Mouse (Mus musculus) cerebellum, adult 2 months (tissue): ENCODE measurements around the gene Ubap1l. TPM values are rescaled to one million over a fixed set of nuclear protein-coding genes. Genes with fewer than 3 reads are reported as not detected.

Experiments
- DNase-seq, 2 experiments: peaks; one replicate each; pipeline ENCODE4 v3.0.0; 2021
- H3K27ac ChIP-seq: fragments of 200-500 bp; 2 replicates; pipeline ENCODE4 v1.5.1; 2012; ENCODE audit warnings: low read length, control low read depth, inconsistent platforms; ENCODE audit not compliant: insufficient read depth
- H3K27me3 ChIP-seq: fragments of 200-500 bp; 2 replicates; pipeline ENCODE4 v1.6.1; 2012; ENCODE audit warnings: inconsistent platforms, mild to moderate bottlenecking, low read length, moderate library complexity; ENCODE audit not compliant: control insufficient read depth, insufficient read depth
- H3K4me1 ChIP-seq: fragments of 200-500 bp; 2 replicates; pipeline ENCODE4 v1.6.1; 2011; ENCODE audit warnings: low read length; ENCODE audit not compliant: control insufficient read depth, insufficient read depth
- H3K4me3 ChIP-seq: fragments of 200-500 bp; replicated peaks from 2 replicates; pipeline ENCODE3; 2011; ENCODE audit warnings: mild to moderate bottlenecking, low read depth, low read length, control low read depth; ENCODE audit not compliant: insufficient read depth
- CTCF ChIP-seq: fragments of 200-500 bp; IDR thresholded peaks from 2 replicates; pipeline ENCODE4 v1.5.1; 2011; ENCODE audit warnings: low read depth, mild to moderate bottlenecking, control low read depth, low read length, moderate library complexity, borderline replicate concordance; ENCODE audit not compliant: insufficient read depth
- POLR2A ChIP-seq: fragments of 200-500 bp; IDR thresholded peaks from 2 replicates; pipeline ENCODE4 v1.6.1; 2011; ENCODE audit warnings: low read length, control low read depth, borderline replicate concordance; ENCODE audit not compliant: insufficient read depth
- WGBS: fragments of 180-500 bp; shearing (Covaris S2); methylation state at CpG from one replicate; pipeline ENCODE4 v1.1.7; 2018; 5-methylcytosine and 5-hydroxymethylcytosine counted together
- polyA plus RNA-seq: library from polyadenylated mRNA; depleted of rRNA; stranded (reverse); fragments of >200 nt; gene quantifications from 2 replicates; pipeline ENCODE4 v1.2.3, GENCODE M21; 2012

Gene Ubap1l
- polyA plus RNA-seq, 1 experiment = 38.1 TPM

GRCm38 (mm10) chr9:65405184-65405449 lies 44.3 kb downstream of the Ubap1l start:
- DNase-seq = peak in 1 of 2 experiments; percentile 27
- H3K27ac ChIP-seq = no peak overlapping the region
- TF ChIP-seq POLR2A = no peak
- TF ChIP-seq CTCF = no peak
- H3K27me3 ChIP-seq = no peaks in the 10 kb centered on the region
- WGBS = 56% methylated on average over 2 of the region's 2 CpGs
- H3K4me3 ChIP-seq = no peak overlapping the region
- no peaks in the 10 kb centered on the region; the same call in 1 of the 2 replicates for H3K4me1 ChIP-seq

GRCm38 (mm10) chr9:65407327-65407726 lies 46.5 kb downstream of the Ubap1l start:
- Histone ChIP-seq H3K27ac (no peak overlapping the region), H3K4me3 (no peak overlapping the region), H3K27me3 (no peaks in the 10 kb centered on the region), H3K4me1 (no peaks in the 10 kb centered on the region; the same call in 1 of the 2 replicates)
- DNase-seq = no peak
- TF ChIP-seq CTCF (no peak), POLR2A (no peak)
- 70% methylated on average over 5 of the region's 5 CpGs for WGBS

GRCm38 (mm10) chr9:65407861-65408260 lies 47.0 kb downstream of the Ubap1l start:
- TF ChIP-seq CTCF (no peak), POLR2A (no peak)
- Histone ChIP-seq H3K27ac (no peak overlapping the region), H3K4me3 (no peak overlapping the region), H3K27me3 (no peaks in the 10 kb centered on the region), H3K4me1 (no peaks in the 10 kb centered on the region; the same call in 1 of the 2 replicates)
- WGBS = 83% methylated on average over 3 of the region's 3 CpGs
- DNase-seq = no peak

- 59% methylated on average over 5 of the region's 5 CpGs for WGBS
Measured at GRCm38 (mm10) chr9:65408871-65409295, 48.0 kb downstream of the Ubap1l start.

GRCm38 (mm10) chr9:65410378-65410777 lies 49.5 kb downstream of the Ubap1l start:
- H3K27ac ChIP-seq = no peak overlapping the region
- TF ChIP-seq POLR2A (no peak), CTCF (no peak)

More at GRCm38 (mm10) chr9:65408871-65409295, 48.0 kb downstream of the Ubap1l start:
- Histone ChIP-seq H3K4me3 (no peak overlapping the region), H3K27me3 (no peaks in the 10 kb centered on the region), H3K27ac (no peak overlapping the region), H3K4me1 (no peaks in the 10 kb centered on the region; the same call in 1 of the 2 replicates)
- no peak for DNase-seq
- no peak for TF ChIP-seq POLR2A
- no peak for TF ChIP-seq CTCF

GRCm38 (mm10) chr9:65411326-65411725 lies 50.5 kb downstream of the Ubap1l start:
- H3K4me1 ChIP-seq = no peaks in the 10 kb centered on the region
- no peak for DNase-seq
- WGBS = 61% methylated on average over 3 of the region's 3 CpGs
- no peak for TF ChIP-seq POLR2A
- no peak for TF ChIP-seq CTCF
- no peak overlapping the region; the same call in 1 of the 2 replicates for H3K27ac ChIP-seq
- no peak overlapping the region for H3K4me3 ChIP-seq
- no peaks in the 10 kb centered on the region for H3K27me3 ChIP-seq

More at GRCm38 (mm10) chr9:65410378-65410777, 49.5 kb downstream of the Ubap1l start:
- Histone ChIP-seq H3K4me1 (no peaks in the 10 kb centered on the region), H3K27me3 (no peaks in the 10 kb centered on the region), H3K4me3 (no peak overlapping the region)
- DNase-seq = no peak
- WGBS = 84% methylated on average over 8 of the region's 8 CpGs

- TF ChIP-seq CTCF (peak; percentile 8; the same call in 1 of the 2 replicates), POLR2A (no peak)
- Histone ChIP-seq H3K4me1 (no peaks in the 10 kb centered on the region), H3K27ac (no peak overlapping the region), H3K27me3 (no peaks in the 10 kb centered on the region), H3K4me3 (no peak overlapping the region)
- no peak for DNase-seq
- WGBS = 47% methylated on average over 3 of the region's 3 CpGs
Measured at GRCm38 (mm10) chr9:65417738-65418137, 56.9 kb downstream of the Ubap1l start.

GRCm38 (mm10) chr9:65419633-65420032 lies 58.8 kb downstream of the Ubap1l start:
- 68% methylated on average over 3 of the region's 3 CpGs for WGBS
- no peak for TF ChIP-seq CTCF
- TF ChIP-seq POLR2A = no peak
- Histone ChIP-seq H3K27ac (no peak overlapping the region), H3K4me1 (no peaks in the 10 kb centered on the region), H3K4me3 (no peak overlapping the region), H3K27me3 (no peaks in the 10 kb centered on the region)
- no peak for DNase-seq
